Mouse (Mus musculus): ENCODE measurements around the gene Trp73. TPM values are rescaled to one million over a fixed set of nuclear protein-coding genes. Genes with fewer than 3 reads are reported as not detected.

The Trp73 gene
- polyA plus RNA-seq, 1 experiment from 2014 or later = 0.20 TPM

- H3K27ac ChIP-seq (ENCODE audit: low read length) = no peak overlapping the region
- no peak overlapping the region for H3K4me2 ChIP-seq (ENCODE audit: low read depth, low read length)
- H3K4me3 ChIP-seq (ENCODE audit: low read length) = no peak overlapping the region
- no peaks in the 10 kb centered on the region for H3K27me3 ChIP-seq (ENCODE audit: control insufficient read depth, insufficient read depth, low read length)
- H3K4me1 ChIP-seq (ENCODE audit: control insufficient read depth, insufficient read depth, low read length) = peaks cover 8% of the 10 kb centered on the region
- H3K9ac ChIP-seq (ENCODE audit: low read length) = no peak overlapping the region
- H3K9me3 ChIP-seq (replicated peaks; ENCODE audit: control insufficient read depth, low read length) = no peaks in the 10 kb centered on the region
- no peak for ATAC-seq (replicated peaks; ENCODE audit: extremely low read depth, insufficient read depth, low FRiP score)
- H3K36me3 ChIP-seq (ENCODE audit: control insufficient read depth, insufficient read depth) = peaks cover 46% of the 10 kb centered on the region
- WGBS = 78% methylated on average over 7 of the region's 7 CpGs
These were observed 16.0 kb upstream of the Trp73 start for GRCm38 (mm10) chr4:154156050-154156449.

GRCm38 (mm10) chr4:154154104-154154503 is 14.1 kb upstream of the Trp73 start:
- ATAC-seq (replicated peaks; ENCODE audit: extremely low read depth, insufficient read depth, low FRiP score) = no peak
- no peaks in the 10 kb centered on the region for H3K9me3 ChIP-seq (replicated peaks; ENCODE audit: control insufficient read depth, low read length)
- peaks cover 50% of the 10 kb centered on the region for H3K36me3 ChIP-seq (ENCODE audit: control insufficient read depth, insufficient read depth)
- H3K27me3 ChIP-seq (ENCODE audit: control insufficient read depth, insufficient read depth, low read length) = no peaks in the 10 kb centered on the region
- H3K27ac ChIP-seq (ENCODE audit: low read length) = no peak overlapping the region
- 69% methylated on average over 11 of the region's 11 CpGs for WGBS
- no peak overlapping the region for H3K4me3 ChIP-seq (ENCODE audit: low read length)
- no peak overlapping the region for H3K9ac ChIP-seq (ENCODE audit: low read length)
- no peak overlapping the region for H3K4me2 ChIP-seq (ENCODE audit: low read depth, low read length)
- peaks cover under 1% of the 10 kb centered on the region for H3K4me1 ChIP-seq (ENCODE audit: control insufficient read depth, insufficient read depth, low read length)

GRCm38 (mm10) chr4:154146342-154146741 is 6.3 kb upstream of the Trp73 start:
- 80% methylated on average over 10 of the region's 10 CpGs for WGBS
- Histone ChIP-seq H3K9ac (ENCODE audit: low read length) (no peak overlapping the region), H3K4me2 (ENCODE audit: low read depth, low read length) (no peak overlapping the region), H3K27me3 (ENCODE audit: control insufficient read depth, insufficient read depth, low read length) (peaks cover 5% of the 10 kb centered on the region), H3K27ac (ENCODE audit: low read length) (no peak overlapping the region), H3K4me1 (ENCODE audit: control insufficient read depth, insufficient read depth, low read length) (peaks cover 11% of the 10 kb centered on the region), H3K9me3 (replicated peaks; ENCODE audit: control insufficient read depth, low read length) (no peaks in the 10 kb centered on the region), H3K36me3 (ENCODE audit: control insufficient read depth, insufficient read depth) (peaks cover 12% of the 10 kb centered on the region), H3K4me3 (ENCODE audit: low read length) (no peak overlapping the region)
- no peak for ATAC-seq (replicated peaks; ENCODE audit: extremely low read depth, insufficient read depth, low FRiP score)

- H3K9me3 ChIP-seq (replicated peaks; ENCODE audit: control insufficient read depth, low read length) = no peaks in the 10 kb centered on the region
- H3K27me3 ChIP-seq (ENCODE audit: control insufficient read depth, insufficient read depth, low read length) = peaks cover 20% of the 10 kb centered on the region
- H3K4me2 ChIP-seq (ENCODE audit: low read depth, low read length) = no peak overlapping the region
- no peak overlapping the region for H3K4me3 ChIP-seq (ENCODE audit: low read length)
- H3K27ac ChIP-seq (ENCODE audit: low read length) = no peak overlapping the region
- no peak for ATAC-seq (replicated peaks; ENCODE audit: extremely low read depth, insufficient read depth, low FRiP score)
- peaks cover 7% of the 10 kb centered on the region; the same call in 1 of the 2 replicates for H3K36me3 ChIP-seq (ENCODE audit: control insufficient read depth, insufficient read depth)
- H3K4me1 ChIP-seq (ENCODE audit: control insufficient read depth, insufficient read depth, low read length) = peaks cover 24% of the 10 kb centered on the region
- WGBS = 78% methylated on average over 3 of the region's 3 CpGs
- H3K9ac ChIP-seq (ENCODE audit: low read length) = no peak overlapping the region
These were observed 4.7 kb upstream of the Trp73 start for GRCm38 (mm10) chr4:154144712-154145111.

- Histone ChIP-seq H3K27me3 (ENCODE audit: control insufficient read depth, insufficient read depth, low read length) (peaks cover 42% of the 10 kb centered on the region), H3K9ac (ENCODE audit: low read length) (peak within 1 kb of the TSS; percentile 93), H3K9me3 (replicated peaks; ENCODE audit: control insufficient read depth, low read length) (no peaks in the 10 kb centered on the region), H3K4me3 (ENCODE audit: low read length) (peak within 1 kb of the TSS; percentile 94), H3K4me1 (ENCODE audit: control insufficient read depth, insufficient read depth, low read length) (peaks cover 24% of the 10 kb centered on the region), H3K27ac (ENCODE audit: low read length) (peak within 1 kb of the TSS; percentile 86), H3K4me2 (ENCODE audit: low read depth, low read length) (peak within 1 kb of the TSS; percentile 81), H3K36me3 (ENCODE audit: control insufficient read depth, insufficient read depth) (peaks cover 7% of the 10 kb centered on the region; the same call in 1 of the 2 replicates)
- WGBS = 2% methylated on average over 49 of the region's 49 CpGs
- ATAC-seq (replicated peaks; ENCODE audit: extremely low read depth, insufficient read depth, low FRiP score) = peak; percentile 92
These were observed 2.4 kb upstream of the Trp73 start, which contains the start of gene Wrap73 for GRCm38 (mm10) chr4:154142211-154143040. Gene Wrap73 (plus strand): TSS chr4:154142372.

GRCm38 (mm10) chr4:154141009-154141867 is 1.2 kb upstream of the Trp73 start:
- Histone ChIP-seq H3K9me3 (replicated peaks; ENCODE audit: control insufficient read depth, low read length) (no peaks in the 10 kb centered on the region), H3K4me2 (ENCODE audit: low read depth, low read length) (peak overlapping the region; percentile 72), H3K4me1 (ENCODE audit: control insufficient read depth, insufficient read depth, low read length) (peaks cover 24% of the 10 kb centered on the region), H3K4me3 (ENCODE audit: low read length) (peak overlapping the region; percentile 94), H3K36me3 (ENCODE audit: control insufficient read depth, insufficient read depth) (peaks cover 2% of the 10 kb centered on the region; the same call in 1 of the 2 replicates), H3K27ac (ENCODE audit: low read length) (no peak overlapping the region), H3K9ac (ENCODE audit: low read length) (no peak overlapping the region), H3K27me3 (ENCODE audit: control insufficient read depth, insufficient read depth, low read length) (peaks cover 52% of the 10 kb centered on the region)
- no peak for ATAC-seq (replicated peaks; ENCODE audit: extremely low read depth, insufficient read depth, low FRiP score)
- WGBS = 3% methylated on average over 42 of the region's 42 CpGs

- no peaks in the 10 kb centered on the region for H3K36me3 ChIP-seq (ENCODE audit: control insufficient read depth, insufficient read depth)
- 2% methylated on average over 46 of the region's 46 CpGs for WGBS
- no peak for ATAC-seq (replicated peaks; ENCODE audit: extremely low read depth, insufficient read depth, low FRiP score)
- H3K27me3 ChIP-seq (ENCODE audit: control insufficient read depth, insufficient read depth, low read length) = peaks cover 60% of the 10 kb centered on the region
- no peak overlapping the region for H3K27ac ChIP-seq (ENCODE audit: low read length)
- H3K9ac ChIP-seq (ENCODE audit: low read length) = peak overlapping the region; percentile 64
- H3K9me3 ChIP-seq (replicated peaks; ENCODE audit: control insufficient read depth, low read length) = no peaks in the 10 kb centered on the region
- peaks cover 24% of the 10 kb centered on the region for H3K4me1 ChIP-seq (ENCODE audit: control insufficient read depth, insufficient read depth, low read length)
- peak overlapping the region; percentile 94 for H3K4me3 ChIP-seq (ENCODE audit: low read length)
- peak overlapping the region; percentile 72 for H3K4me2 ChIP-seq (ENCODE audit: low read depth, low read length)
These were observed 403 bp upstream of the Trp73 start for GRCm38 (mm10) chr4:154140213-154141008.

- Histone ChIP-seq H3K4me2 (ENCODE audit: low read depth, low read length) (peak overlapping the region; percentile 72), H3K27me3 (ENCODE audit: control insufficient read depth, insufficient read depth, low read length) (peaks cover 63% of the 10 kb centered on the region), H3K4me3 (ENCODE audit: low read length) (peak overlapping the region; percentile 94), H3K27ac (ENCODE audit: low read length) (no peak overlapping the region), H3K9ac (ENCODE audit: low read length) (peak overlapping the region; percentile 64), H3K4me1 (ENCODE audit: control insufficient read depth, insufficient read depth, low read length) (peaks cover 24% of the 10 kb centered on the region), H3K36me3 (ENCODE audit: control insufficient read depth, insufficient read depth) (no peaks in the 10 kb centered on the region), H3K9me3 (replicated peaks; ENCODE audit: control insufficient read depth, low read length) (no peaks in the 10 kb centered on the region)
- WGBS = under 1% methylated on average over 58 of the region's 59 CpGs
- ATAC-seq (replicated peaks; ENCODE audit: extremely low read depth, insufficient read depth, low FRiP score) = no peak
These were observed 282 bp downstream of the Trp73 start for GRCm38 (mm10) chr4:154139671-154140181.

All from heart, embryonic 16.5 days (tissue).